ENCODE assay signal across 13 mouse cellular contexts in genomic region chr10:111073851-111074430, GRCm38 (mm10).
A peak's percentile ranks its signal among the peaks of the same experiment; 100 is the strongest.
DNase-seq lines count a peak whose midpoint lies in the region; ATAC-seq and TF ChIP-seq lines count a peak whose summit lies in the region.
"Had no signal": no experiment of that assay in that cellular context is flagged by ENCODE, and none has a peak within 500 bp of the region (broad histone marks: within the 10 kb centered on the region; RNA-seq: fewer than 3 reads in every experiment).

No protein-coding gene starts in this region.

- TF ChIP-seq POLR2A in MEL (IDR thresholded peaks at IDR 0.05; ENCODE audit: control insufficient read depth in 1 of 2, insufficient read depth in 1 of 2, low read depth in 1 of 2, low read length in 2 of 2, poor library complexity in 1 of 2): no peak
- TF ChIP-seq POLR2A in bone marrow macrophage, adult 2 months (IDR thresholded peaks at IDR 0.05; ENCODE audit: borderline replicate concordance, low read depth, low read length): no peak

- DNase-seq in MEL (ENCODE audit: low read depth, low spot score): peak; percentile 68
- peak; percentile 24 to 42 for DNase-seq in heart, postnatal 36 days
- peak; percentile 40 for DNase-seq in lung, postnatal 0 days (ENCODE audit: low spot score)
- DNase-seq in yolk sac, embryonic 10.5 days (ENCODE audit: low spot score): no peak
- DNase-seq in layer of hippocampus, adult 2 months (ENCODE audit: low spot score in 2 of 2): no peak
- no peak for DNase-seq in hindbrain, embryonic 10.5 days (ENCODE audit: low spot score)
- DNase-seq: cerebellum, adult 2 months; spleen, adult 18-20 months; thymus, postnatal 36 days had no signal

- WGBS in lung, postnatal 0 days: 41% methylated on average over 5 of the region's 5 CpGs
- 80% methylated on average over 5 of the region's 5 CpGs for WGBS in hindbrain, embryonic 10.5 days

- H3K36me3 ChIP-seq in MEL (ENCODE audit: control insufficient read depth in 1 of 2, insufficient read depth in 2 of 2, low read length in 2 of 2): peaks cover 0 to 37% of the 10 kb centered on the region in 2 experiments; a peak in 2 of 4 replicates
- no peaks in the 10 kb centered on the region for H3K36me3 ChIP-seq in lung, postnatal 0 days (ENCODE audit: insufficient read depth, low read length)
- no peaks in the 10 kb centered on the region for H3K36me3 ChIP-seq in hindbrain, embryonic 10.5 days
- H3K36me3 ChIP-seq: embryonic facial prominence, embryonic 15.5 days; limb, embryonic 13.5 days; midbrain, embryonic 15.5 days had no signal

- H3K9me3 ChIP-seq in MEL (replicated peaks; ENCODE audit: insufficient read depth, low read length): no peaks in the 10 kb centered on the region
- H3K9me3 ChIP-seq in lung, postnatal 0 days (ENCODE audit: low read length): no peaks in the 10 kb centered on the region
- no peaks in the 10 kb centered on the region for H3K9me3 ChIP-seq in hindbrain, embryonic 10.5 days
- H3K9me3 ChIP-seq: embryonic facial prominence, embryonic 15.5 days; midbrain, embryonic 15.5 days had no signal

- no peak for TF ChIP-seq RAD21 in MEL (IDR thresholded peaks at IDR 0.05; ENCODE audit: low read depth, low read length)

- H3K4me1 ChIP-seq in MEL (ENCODE audit: control insufficient read depth in 1 of 2, insufficient read depth in 2 of 2, low read length in 2 of 2): peaks cover 10 to 35% of the 10 kb centered on the region in 2 experiments
- H3K4me1 ChIP-seq in bone marrow macrophage, adult 2 months (ENCODE audit: control insufficient read depth, insufficient read depth, low read length): peaks cover 36% of the 10 kb centered on the region
- H3K4me1 ChIP-seq in lung, postnatal 0 days (ENCODE audit: insufficient read depth, low read depth, low read length): no peaks in the 10 kb centered on the region
- H3K4me1 ChIP-seq in hindbrain, embryonic 10.5 days (replicated peaks): peaks cover 22% of the 10 kb centered on the region
- H3K4me1 ChIP-seq: embryonic facial prominence, embryonic 15.5 days had no signal

- intact Hi-C loops in heart, postnatal 36 days (cut with DNase I): no loop called here

- 0 out of 2 replicates have a peak overlapping the region, but pooled peaks have one; percentile 13 for H3K27ac ChIP-seq in MEL (ENCODE audit: control insufficient read depth, low read depth, low read length)
- H3K27ac ChIP-seq in bone marrow macrophage, adult 2 months (ENCODE audit: insufficient read depth, low read depth, low read length): peak overlapping the region; percentile 74
- no peak overlapping the region for H3K27ac ChIP-seq in lung, postnatal 0 days (ENCODE audit: low read length)
- no peak overlapping the region for H3K27ac ChIP-seq in layer of hippocampus, adult 2 months
- H3K27ac ChIP-seq in hindbrain, embryonic 10.5 days: no peak overlapping the region
- H3K27ac ChIP-seq: embryonic facial prominence, embryonic 15.5 days; limb, embryonic 13.5 days; midbrain, embryonic 15.5 days had no signal

- peak; percentile 52 for ATAC-seq in lung, postnatal 0 days

- H3K4me3 ChIP-seq in MEL (ENCODE audit: control insufficient read depth in 1 of 2, insufficient read depth in 1 of 2, low read depth in 2 of 2, low read length in 2 of 2): no peak overlapping the region
- H3K4me3 ChIP-seq in bone marrow macrophage, adult 2 months (ENCODE audit: insufficient read depth, low read length): no peak overlapping the region
- H3K4me3 ChIP-seq in lung, postnatal 0 days (ENCODE audit: low read depth, low read length): no peak overlapping the region
- no peak overlapping the region for H3K4me3 ChIP-seq in layer of hippocampus, adult 2 months
- no peak overlapping the region for H3K4me3 ChIP-seq in hindbrain, embryonic 10.5 days
- H3K4me3 ChIP-seq: embryonic facial prominence, embryonic 15.5 days; limb, embryonic 13.5 days; midbrain, embryonic 15.5 days had no signal

- no peaks in the 10 kb centered on the region for H3K79me2 ChIP-seq in MEL (ENCODE audit: control insufficient read depth, insufficient read depth, low read length, poor library complexity)

- TF ChIP-seq EP300 in MEL (IDR thresholded peaks at IDR 0.05; ENCODE audit: low read depth in 1 of 2, low read length in 2 of 2): peak; percentile 17 to 61; a peak in 3 of 4 replicates
- peak; percentile 40 for TF ChIP-seq EP300 in lung, postnatal 0 days (IDR thresholded peaks at IDR 0.05)

- no peaks in the 10 kb centered on the region for H3K27me3 ChIP-seq in MEL (ENCODE audit: control insufficient read depth in 1 of 2, insufficient read depth in 2 of 2, low read length in 2 of 2)
- H3K27me3 ChIP-seq in lung, postnatal 0 days (replicated peaks; ENCODE audit: insufficient read depth, low read length): no peaks in the 10 kb centered on the region
- 0 out of 2 replicates have a peak, but pooled peaks cover 4% of the 10 kb centered on the region for H3K27me3 ChIP-seq in hindbrain, embryonic 10.5 days (ENCODE audit: insufficient read depth, poor library complexity, severe bottlenecking)
- H3K27me3 ChIP-seq: embryonic facial prominence, embryonic 15.5 days; limb, embryonic 13.5 days; midbrain, embryonic 15.5 days had no signal

- H3K9ac ChIP-seq in MEL (ENCODE audit: control insufficient read depth, low read depth, low read length, poor library complexity, severe bottlenecking): no peak overlapping the region
- H3K9ac ChIP-seq in lung, postnatal 0 days (replicated peaks; ENCODE audit: low read depth): no peak overlapping the region
- H3K9ac ChIP-seq: embryonic facial prominence, embryonic 15.5 days; limb, embryonic 13.5 days; midbrain, embryonic 15.5 days had no signal

- no peak overlapping the region for H3K4me2 ChIP-seq in lung, postnatal 0 days (replicated peaks; ENCODE audit: low read depth, low read length)
- H3K4me2 ChIP-seq: embryonic facial prominence, embryonic 15.5 days; limb, embryonic 13.5 days had no signal

- no peak for TF ChIP-seq CTCF in MEL (IDR thresholded peaks at IDR 0.05 in 2 of 3, conservative IDR thresholded peaks at IDR 0.05 in 1 of 3; ENCODE audit: control insufficient read depth in 1 of 3, insufficient read depth in 1 of 3, low read depth in 2 of 3, low read length in 3 of 3, poor library complexity in 1 of 3, severe bottlenecking in 1 of 3)
- TF ChIP-seq CTCF in bone marrow macrophage, adult 2 months (IDR thresholded peaks at IDR 0.05; ENCODE audit: low read depth, low read length): no peak
- TF ChIP-seq CTCF in lung, postnatal 0 days (IDR thresholded peaks at IDR 0.05): no peak
- TF ChIP-seq CTCF in layer of hippocampus, adult 2 months (conservative IDR thresholded peaks at IDR 0.05): no peak

TF ChIP-seq in MEL, 35 proteins besides CTCF, POLR2A, EP300 and RAD21:
- TF ChIP-seq SIN3A (IDR thresholded peaks at IDR 0.05; ENCODE audit: low read length) (peak; percentile 28; the same call in 1 of the 2 replicates), RCOR1 (IDR thresholded peaks at IDR 0.05; ENCODE audit: low read depth, low read length) (peak; percentile 42; the same call in 1 of the 2 replicates), MXI1 (IDR thresholded peaks at IDR 0.05; ENCODE audit: low read depth, low read length) (no peak), GATA1 (IDR thresholded peaks at IDR 0.05; ENCODE audit: low read depth, low read length) (peak; percentile 52), MAZ (IDR thresholded peaks at IDR 0.05; ENCODE audit: low read depth, low read length) (no peak), UBTF (IDR thresholded peaks at IDR 0.05; ENCODE audit: borderline replicate concordance, insufficient read depth, low read depth, low read length) (no peak), MAX (IDR thresholded peaks at IDR 0.05; ENCODE audit: low read length) (no peak), USF2 (IDR thresholded peaks at IDR 0.05; ENCODE audit: borderline replicate concordance in 1 of 2, insufficient read depth in 1 of 2, low read depth in 1 of 2, low read length in 2 of 2) (no peak), POLR2AphosphoS5 (IDR thresholded peaks at IDR 0.05; ENCODE audit: borderline replicate concordance, low read depth, low read length) (no peak), ZMIZ1 (IDR thresholded peaks at IDR 0.05; ENCODE audit: low read depth, low read length) (no peak), TCF12 (IDR thresholded peaks at IDR 0.05; ENCODE audit: low read depth, low read length) (peak; percentile 20; the same call in 1 of the 2 replicates), MYB (IDR thresholded peaks at IDR 0.05; ENCODE audit: low read depth, low read length) (no peak), ELF1 (IDR thresholded peaks at IDR 0.05; ENCODE audit: low read depth, low read length) (peak; percentile 52; the same call in 1 of the 2 replicates), MEF2A (IDR thresholded peaks at IDR 0.05; ENCODE audit: extremely low read depth, insufficient replicate concordance, low read depth, low read length, poor library complexity, severe bottlenecking) (no peak), USF1 (IDR thresholded peaks at IDR 0.05; ENCODE audit: low read depth, low read length) (no peak), TAL1 (IDR thresholded peaks at IDR 0.05; ENCODE audit: low read length) (peak; percentile 24; the same call in 1 of the 2 replicates), E2F4 (IDR thresholded peaks at IDR 0.05; ENCODE audit: borderline replicate concordance, low read depth, low read length) (no peak), SMC3 (IDR thresholded peaks at IDR 0.05; ENCODE audit: low read depth, low read length) (no peak), BHLHE40 (IDR thresholded peaks at IDR 0.05; ENCODE audit: borderline replicate concordance, low read depth, low read length) (no peak), ETS1 (IDR thresholded peaks at IDR 0.05; ENCODE audit: low read depth, low read length) (peak; percentile 56), MAFK (IDR thresholded peaks at IDR 0.05; ENCODE audit: borderline replicate concordance, low read depth, low read length) (no peak), GABPA (IDR thresholded peaks at IDR 0.05; ENCODE audit: low read depth, low read length) (no peak), MYC (IDR thresholded peaks at IDR 0.05; ENCODE audit: low read depth, low read length) (no peak), ZC3H11A (IDR thresholded peaks at IDR 0.05; ENCODE audit: low read depth, low read length) (no peak)

Comparison
In these comparisons a context has a peak if more than half of its experiments do, and no peak if none do; other contexts are left out.
1. DNase-seq: peak in MEL (single experiment), heart, postnatal 36 days (2 of 2) and lung, postnatal 0 days (single experiment); none in yolk sac, embryonic 10.5 days (single experiment), layer of hippocampus, adult 2 months (0 of 2) and hindbrain, embryonic 10.5 days (single experiment).
2. H3K27ac ChIP-seq: peak in MEL (single experiment) and bone marrow macrophage, adult 2 months (single experiment); none in lung, postnatal 0 days (single experiment), layer of hippocampus, adult 2 months (single experiment) and hindbrain, embryonic 10.5 days (single experiment).